ENCODE assay signal across 8 mouse cellular contexts in the genomic region with DNA sequence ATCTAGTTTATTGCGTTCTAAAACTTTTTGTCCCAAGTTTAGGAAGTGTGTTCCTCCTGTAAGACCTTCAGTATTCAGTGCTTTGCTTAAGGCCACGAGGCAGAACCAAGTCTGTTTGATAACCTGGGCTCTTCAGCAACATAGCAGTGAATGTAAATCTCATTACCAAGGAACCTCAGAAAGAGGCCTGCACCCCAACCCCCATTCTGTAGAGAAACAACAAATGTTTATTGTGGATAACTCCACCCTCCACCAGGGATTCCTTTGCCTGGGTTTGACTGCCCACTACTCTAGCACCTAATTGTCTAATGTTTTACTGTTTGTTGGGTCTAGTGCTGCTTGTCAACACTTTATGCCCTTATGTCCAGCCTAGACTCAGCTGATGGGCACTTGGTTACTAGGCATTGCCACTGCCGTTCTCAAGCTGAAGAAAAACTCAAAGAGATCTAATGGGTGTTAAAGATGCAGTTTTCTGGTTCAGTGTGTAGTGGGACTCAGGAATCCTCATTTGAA. TPM values are rescaled to one million over a fixed set of nuclear protein-coding genes. Genes with fewer than 3 reads are reported as not detected.
DNase-seq lines count a peak whose midpoint lies in the region; ATAC-seq and TF ChIP-seq lines count a peak whose summit lies in the region.

No protein-coding gene starts in this region.

- no peak for DNase-seq in heart, adult 9 months (ENCODE audit: low spot score in 2 of 2)
- DNase-seq in forebrain, embryonic 14.5 days (ENCODE audit: low spot score) = no peak
- DNase-seq in Muller cell, postnatal 12 days (ENCODE audit: inconsistent ontology term) = no peak
- no peak for DNase-seq in cerebellum, adult 9-11 months
- no peak for DNase-seq in layer of hippocampus, adult 9-10 months (ENCODE audit: low spot score)

- peak overlapping the region; percentile 98 for H3K4me3 ChIP-seq in heart, embryonic 12.5 days
- H3K4me3 ChIP-seq in ES-Bruce4 (ENCODE audit: low read depth, low read length) = peak overlapping the region; percentile 86
- H3K4me3 ChIP-seq in forebrain, embryonic 14.5 days (ENCODE audit: low read depth, low read length) = peak overlapping the region; percentile 99
- H3K4me3 ChIP-seq in liver, embryonic 15.5 days (replicated peaks) = peak overlapping the region; percentile 93

- peak overlapping the region; percentile 95 for H3K4me2 ChIP-seq in heart, embryonic 12.5 days
- H3K4me2 ChIP-seq in forebrain, embryonic 14.5 days (ENCODE audit: low read length) = peak overlapping the region; percentile 86
- peak overlapping the region; percentile 93 for H3K4me2 ChIP-seq in liver, embryonic 15.5 days

- peaks cover 13% of the 10 kb centered on the region for H3K4me1 ChIP-seq in heart, embryonic 12.5 days (replicated peaks)
- H3K4me1 ChIP-seq in ES-Bruce4 (ENCODE audit: control insufficient read depth, insufficient read depth, low read length) = peaks cover 4% of the 10 kb centered on the region
- H3K4me1 ChIP-seq in forebrain, embryonic 14.5 days (ENCODE audit: control insufficient read depth, insufficient read depth, low read length) = peaks cover 20% of the 10 kb centered on the region
- H3K4me1 ChIP-seq in liver, embryonic 15.5 days (replicated peaks) = peaks cover 31% of the 10 kb centered on the region

- no peak for TF ChIP-seq EP300 in ES-Bruce4 (IDR thresholded peaks at IDR 0.05; ENCODE audit: insufficient read depth, low read depth, low read length)

- no peak for TF ChIP-seq POLR2A in ES-Bruce4 (IDR thresholded peaks at IDR 0.05; ENCODE audit: insufficient read depth, low read length)

- ATAC-seq in heart, embryonic 12.5 days (ENCODE audit: insufficient number of reproducible peaks, low FRiP score) = no peak
- ATAC-seq in forebrain, embryonic 14.5 days = no peak
- no peak for ATAC-seq in liver, embryonic 15.5 days (ENCODE audit: insufficient read depth)

- H3K27ac ChIP-seq in heart, embryonic 12.5 days (ENCODE audit: poor library complexity, severe bottlenecking) = peak overlapping the region; percentile 79
- peak overlapping the region; percentile 66 for H3K27ac ChIP-seq in ES-Bruce4 (ENCODE audit: insufficient read depth, low read length)
- peak overlapping the region; percentile 93 for H3K27ac ChIP-seq in forebrain, embryonic 14.5 days (ENCODE audit: low read depth, low read length)
- H3K27ac ChIP-seq in liver, embryonic 15.5 days (replicated peaks) = peak overlapping the region; percentile 69

- no peak for TF ChIP-seq CTCF in ES-Bruce4 (IDR thresholded peaks at IDR 0.05; ENCODE audit: low read depth, low read length)

- no peaks in the 10 kb centered on the region for H3K9me3 ChIP-seq in heart, embryonic 12.5 days (replicated peaks)
- H3K9me3 ChIP-seq in ES-Bruce4 (replicated peaks; ENCODE audit: control insufficient read depth, insufficient read depth, low read length, poor library complexity, severe bottlenecking) = no peaks in the 10 kb centered on the region
- no peaks in the 10 kb centered on the region for H3K9me3 ChIP-seq in forebrain, embryonic 14.5 days (replicated peaks; ENCODE audit: control insufficient read depth, low read length)
- no peaks in the 10 kb centered on the region for H3K9me3 ChIP-seq in liver, embryonic 15.5 days (replicated peaks)

- WGBS in heart, embryonic 12.5 days = 24% methylated on average over 3 of the region's 3 CpGs
- WGBS in forebrain, embryonic 14.5 days = 33% methylated on average over 3 of the region's 3 CpGs
- 40% methylated on average over 3 of the region's 3 CpGs for WGBS in liver, embryonic 15.5 days (ENCODE audit: insufficient replicate concordance)

- H3K9ac ChIP-seq in heart, embryonic 12.5 days = peak overlapping the region; percentile 89
- peak overlapping the region; percentile 83 for H3K9ac ChIP-seq in ES-Bruce4 (ENCODE audit: low read depth, poor library complexity, severe bottlenecking)
- H3K9ac ChIP-seq in forebrain, embryonic 14.5 days (ENCODE audit: low read length) = peak overlapping the region; percentile 91
- peak overlapping the region; percentile 74 for H3K9ac ChIP-seq in liver, embryonic 15.5 days

- no peaks in the 10 kb centered on the region for H3K27me3 ChIP-seq in heart, embryonic 12.5 days (replicated peaks)
- no peaks in the 10 kb centered on the region for H3K27me3 ChIP-seq in ES-Bruce4 (ENCODE audit: control insufficient read depth, insufficient read depth, low read length, poor library complexity, severe bottlenecking)
- H3K27me3 ChIP-seq in forebrain, embryonic 14.5 days (replicated peaks; ENCODE audit: control insufficient read depth, insufficient read depth, low read length) = no peaks in the 10 kb centered on the region
- no peaks in the 10 kb centered on the region for H3K27me3 ChIP-seq in liver, embryonic 15.5 days

- peaks cover 13% of the 10 kb centered on the region for H3K36me3 ChIP-seq in heart, embryonic 12.5 days
- H3K36me3 ChIP-seq in ES-Bruce4 (ENCODE audit: control insufficient read depth, insufficient read depth, low read length, poor library complexity, severe bottlenecking) = peaks cover 23% of the 10 kb centered on the region
- peaks cover 17% of the 10 kb centered on the region for H3K36me3 ChIP-seq in forebrain, embryonic 14.5 days (ENCODE audit: control insufficient read depth, insufficient read depth, low read length)
- H3K36me3 ChIP-seq in liver, embryonic 15.5 days (replicated peaks) = peaks cover 31% of the 10 kb centered on the region

RNA-seq across cellular contexts. Expression of a gene that starts 2.8 kb away (rescaled TPM):
- 415 and 416 TPM in 2 replicates for polyA plus RNA-seq in heart, embryonic 12.5 days (2016; fragmentation: Nextera tagmentation; extraction: Ambion mirVana)
- 328 and 331 TPM in 2 replicates for polyA plus RNA-seq in ES-Bruce4 (2011; ENCODE audit: insufficient read depth, insufficient read length, low read depth, missing spikeins)
- polyA plus RNA-seq in forebrain, embryonic 14.5 days (2014; fragmentation: Nextera tagmentation; extraction: Ambion mirVana) = 176 and 206 TPM in 2 replicates
- polyA plus RNA-seq in liver, embryonic 15.5 days (2015; fragmentation: Nextera tagmentation; extraction: Ambion mirVana) = 253 and 255 TPM in 2 replicates
